Mouse (Mus musculus) brown adipose tissue, adult 24 weeks (tissue): Measurements from ENCODE around the gene Acp4. TPM values are rescaled to one million over a fixed set of nuclear protein-coding genes. Genes with fewer than 3 reads are reported as not detected.
"Not testable (repeated sequence)": the region's sequence is repeated elsewhere in the genome, so short reads cannot be mapped to it uniquely, and the experiment has no call there.

Experiments used
- H3K27ac ChIP-seq: fragments of 200-500 bp; replicated peaks from 2 replicates; pipeline ENCODE4 v1.5.1; 2012; ENCODE audit warnings: low read depth, mild to moderate bottlenecking, low read length
- H3K4me1 ChIP-seq: fragments of 200-500 bp; 2 replicates; pipeline ENCODE4 v1.6.1; 2012; ENCODE audit warnings: low read length, mixed read lengths; ENCODE audit not compliant: control insufficient read depth, insufficient read depth, insufficient read length
- H3K4me3 ChIP-seq: fragments of 200-500 bp; 2 replicates; pipeline ENCODE4 v1.5.1; 2012; ENCODE audit warnings: low read depth, mild to moderate bottlenecking, low read length, moderate library complexity; ENCODE audit not compliant: insufficient read depth
- polyA plus RNA-seq: library from polyadenylated mRNA; stranded (reverse); fragments of >200 nt; gene quantifications from 2 replicates; pipeline ENCODE4 v1.2.4, GENCODE M21; 2012; ENCODE audit not compliant: missing spikeins, insufficient read depth, insufficient read length

The Acp4 gene
- polyA plus RNA-seq, 1 experiment = not detected

DNA sequence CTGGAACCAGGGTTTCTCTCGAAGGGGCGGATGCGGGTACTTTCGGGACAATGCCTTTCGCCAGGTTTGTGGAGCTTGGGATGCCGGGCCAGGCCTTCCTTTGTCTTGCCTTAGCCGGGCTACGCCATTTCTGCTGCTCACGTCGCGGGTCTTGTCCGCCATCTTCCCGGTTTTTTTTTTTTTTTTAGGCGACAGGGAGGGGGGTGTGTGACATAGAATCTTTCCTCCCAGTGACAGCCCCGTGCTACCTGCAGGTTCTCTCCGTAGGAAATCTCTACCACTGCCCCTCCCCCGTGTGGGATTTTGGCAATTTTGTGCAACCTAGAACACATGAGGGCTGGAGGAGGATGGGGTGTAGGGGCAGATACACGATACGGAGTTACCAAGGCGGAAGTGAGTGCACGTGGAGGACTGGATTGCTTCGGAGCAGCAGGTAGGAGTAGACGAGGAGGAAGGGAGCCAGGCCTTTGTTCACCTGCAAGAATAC is 10.2 kb downstream of the Acp4 start:
- no peaks in the 10 kb centered on the region for H3K4me1 ChIP-seq
- peak overlapping the region; percentile 39 for H3K27ac ChIP-seq
- peak overlapping the region; percentile 88 for H3K4me3 ChIP-seq

DNA sequence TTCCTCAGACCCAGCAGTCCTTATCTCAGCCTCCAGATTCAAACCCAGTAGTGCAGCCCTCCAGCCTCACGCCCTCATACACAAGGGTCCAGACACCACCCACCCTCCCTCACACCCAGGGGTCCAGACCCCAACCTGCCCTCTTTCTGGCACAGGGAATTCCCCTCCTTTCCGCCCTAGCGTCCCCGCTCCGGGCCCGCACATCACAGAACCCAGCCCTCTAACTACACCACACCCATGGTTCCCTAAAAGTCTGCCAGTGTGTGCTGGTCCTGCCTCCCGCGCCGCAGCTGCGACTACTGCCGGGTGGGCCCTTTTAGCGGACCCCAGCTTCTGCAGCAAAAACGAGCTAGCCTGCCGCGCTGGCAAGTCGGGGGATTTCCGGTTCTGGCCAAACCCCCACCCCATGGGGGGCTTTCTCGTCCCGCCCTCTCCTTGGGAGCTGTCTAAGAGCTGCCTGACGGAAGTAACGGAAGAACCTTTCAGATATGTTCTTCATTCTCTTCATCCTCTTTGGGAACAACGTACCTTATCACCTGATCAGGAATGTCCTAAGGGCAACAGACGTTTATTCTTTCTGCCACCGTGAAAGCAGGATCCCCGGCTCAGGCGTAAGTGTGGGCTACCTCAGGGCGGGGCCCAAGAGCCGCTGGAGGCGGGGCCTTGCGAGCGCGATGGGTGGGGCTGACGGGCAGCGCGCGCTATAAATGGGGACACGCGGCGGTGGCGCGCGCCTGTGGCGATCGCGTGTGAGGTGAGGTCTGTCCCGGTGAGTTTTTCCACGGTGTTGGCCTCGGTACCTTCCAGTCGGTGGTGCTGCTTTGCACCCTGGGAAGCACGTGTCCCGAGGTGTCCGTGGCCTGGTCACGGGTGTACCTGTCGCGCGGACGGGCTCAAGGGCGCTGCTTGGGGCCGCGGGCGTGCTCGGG is 10.9 kb downstream of the Acp4 start, which contains the start of the genes 1700028J19Rik and 2410002F23Rik:
Gene 1700028J19Rik (minus strand): TSS at position 641 of the 929 bp plus-strand sequence.
Gene 2410002F23Rik (plus strand): TSS at position 668 of the 929 bp plus-strand sequence.
- H3K4me1 ChIP-seq = no peaks in the 10 kb centered on the region
- peak within 1 kb of the TSS; percentile 93 for H3K27ac ChIP-seq
- H3K4me3 ChIP-seq = peak within 1 kb of the TSS; percentile 88

- no peaks in the 10 kb centered on the region for H3K4me1 ChIP-seq
- no peak overlapping the region for H3K4me3 ChIP-seq
- H3K27ac ChIP-seq = no peak overlapping the region
Measured at GRCm38 (mm10) chr7:44244080-44244479, 13.1 kb downstream of the Acp4 start.

DNA sequence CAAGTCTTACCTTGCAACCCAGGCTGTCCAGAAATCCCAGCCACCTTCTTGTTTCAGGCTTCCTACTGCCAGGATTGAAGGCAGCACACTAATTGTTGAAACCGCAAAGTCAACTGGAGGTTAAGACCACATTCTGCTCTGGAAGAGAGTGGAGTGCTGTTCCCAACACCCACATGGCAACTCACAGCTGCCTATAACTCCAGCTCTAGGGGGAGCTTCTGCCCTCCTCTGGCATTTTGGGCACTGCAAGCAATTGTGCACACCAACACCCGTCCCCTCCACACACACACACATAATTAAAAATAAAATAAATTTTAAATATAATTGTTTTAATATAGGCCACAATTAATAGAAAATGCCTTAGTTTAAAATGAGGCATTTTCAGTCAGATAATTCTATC is 16.0 kb downstream of the Acp4 start:
- H3K4me1 ChIP-seq = no peaks in the 10 kb centered on the region
- H3K4me3 ChIP-seq = no peak overlapping the region
- H3K27ac ChIP-seq = no peak overlapping the region

- Histone ChIP-seq H3K4me3 (no peak overlapping the region), H3K4me1 (no peaks in the 10 kb centered on the region), H3K27ac (no peak overlapping the region)
Measured at GRCm38 (mm10) chr7:44240712-44241111, 16.5 kb downstream of the Acp4 start.

- no peak overlapping the region for H3K4me3 ChIP-seq
- no peak overlapping the region for H3K27ac ChIP-seq
- no peaks in the 10 kb centered on the region for H3K4me1 ChIP-seq
Measured at GRCm38 (mm10) chr7:44239913-44240312, 17.3 kb downstream of the Acp4 start.

GRCm38 (mm10) chr7:44235909-44236308 is 21.3 kb downstream of the Acp4 start, which contains the start of gene Gm36864:
Gene Gm36864, plus strand, starts transcription at chr7:44236177.
- H3K4me3 ChIP-seq = no peak within 1 kb of the TSS
- no peaks in the 10 kb centered on the region for H3K4me1 ChIP-seq
- no peak within 1 kb of the TSS for H3K27ac ChIP-seq

GRCm38 (mm10) chr7:44225076-44225475 is 32.1 kb downstream of the Acp4 start, which contains the start of gene Klk1:
Gene Klk1, plus strand, starts transcription at chr7:44225360.
- Histone ChIP-seq H3K4me1 (no peaks in the 10 kb centered on the region), H3K27ac (no peak within 1 kb of the TSS), H3K4me3 (no peak within 1 kb of the TSS)

DNA sequence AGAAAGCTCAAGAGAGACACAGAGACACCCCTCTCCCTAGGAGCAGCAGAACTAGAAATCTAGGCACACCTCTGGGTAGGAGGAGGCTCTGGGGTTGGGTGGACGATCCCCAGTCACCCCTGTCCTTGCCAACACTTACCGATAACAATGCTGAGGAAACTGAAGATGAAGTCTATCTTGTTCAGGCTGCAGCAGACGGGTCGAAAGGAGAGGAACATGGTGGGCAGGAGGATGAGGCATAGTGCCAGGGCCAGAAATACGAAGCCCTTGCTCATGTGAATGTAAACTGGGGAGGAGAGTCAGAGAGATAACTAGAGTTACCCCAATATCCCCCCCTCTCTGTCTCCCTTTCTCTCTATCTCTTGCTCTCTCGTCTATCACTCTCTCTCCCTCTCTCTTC is 34.8 kb downstream of the Acp4 start:
- H3K4me1 ChIP-seq, H3K4me3 ChIP-seq: not testable (repeated sequence)

GRCm38 (mm10) chr7:44221601-44222000 is 35.6 kb downstream of the Acp4 start:
- not testable (repeated sequence) for H3K4me3 ChIP-seq, H3K4me1 ChIP-seq

More for the DNA sequence above, 34.8 kb downstream of the Acp4 start:
- H3K27ac ChIP-seq = not testable (repeated sequence)

DNA sequence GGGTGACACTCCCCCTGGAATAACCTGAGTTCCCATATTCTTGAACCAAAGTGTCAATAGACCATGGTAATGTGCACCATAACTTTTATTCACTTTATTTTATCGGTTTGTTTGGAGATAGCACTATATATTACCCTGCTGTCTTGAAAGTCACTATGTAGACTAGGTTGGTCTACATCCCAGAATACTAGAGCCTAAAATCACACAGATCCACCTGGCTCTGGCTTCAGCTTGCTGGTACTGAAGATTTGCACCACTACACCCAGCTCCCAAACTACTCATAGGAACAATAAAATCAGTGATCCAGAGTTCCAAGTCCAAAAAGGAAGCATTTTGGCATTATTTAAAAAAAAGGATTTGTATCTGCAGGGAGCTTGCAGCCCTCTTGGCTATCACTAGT is 41.5 kb downstream of the Acp4 start, which contains the start of gene Klk1b5:
Gene Klk1b5 (plus strand): TSS at position 301 of the 400 bp plus-strand sequence.
- Histone ChIP-seq H3K4me1 (no peaks in the 10 kb centered on the region), H3K27ac (no peak within 1 kb of the TSS), H3K4me3 (no peak within 1 kb of the TSS)

More at GRCm38 (mm10) chr7:44221601-44222000, 35.6 kb downstream of the Acp4 start:
- H3K27ac ChIP-seq = not testable (repeated sequence)

DNA sequence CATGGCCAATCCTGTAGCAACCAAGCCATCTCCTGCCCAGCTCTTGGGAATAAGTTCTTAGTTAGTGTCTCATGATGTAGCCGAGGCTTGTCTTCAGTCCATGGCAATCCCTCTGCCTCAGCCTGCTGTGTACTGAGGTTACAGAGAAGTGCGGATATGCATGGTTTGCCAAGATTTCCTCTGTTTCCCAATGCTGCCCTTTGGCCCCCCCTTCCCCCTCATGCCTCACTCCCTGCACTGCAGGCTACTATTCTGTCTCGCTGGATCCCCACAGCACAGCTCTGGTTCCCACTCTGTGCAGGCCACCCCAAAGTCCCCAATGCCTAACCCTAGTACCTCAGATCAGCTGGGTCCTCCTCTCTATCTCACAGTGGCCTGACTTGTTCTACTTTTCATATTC is 48.9 kb downstream of the Acp4 start:
- H3K4me3 ChIP-seq = no peak overlapping the region

DNA sequence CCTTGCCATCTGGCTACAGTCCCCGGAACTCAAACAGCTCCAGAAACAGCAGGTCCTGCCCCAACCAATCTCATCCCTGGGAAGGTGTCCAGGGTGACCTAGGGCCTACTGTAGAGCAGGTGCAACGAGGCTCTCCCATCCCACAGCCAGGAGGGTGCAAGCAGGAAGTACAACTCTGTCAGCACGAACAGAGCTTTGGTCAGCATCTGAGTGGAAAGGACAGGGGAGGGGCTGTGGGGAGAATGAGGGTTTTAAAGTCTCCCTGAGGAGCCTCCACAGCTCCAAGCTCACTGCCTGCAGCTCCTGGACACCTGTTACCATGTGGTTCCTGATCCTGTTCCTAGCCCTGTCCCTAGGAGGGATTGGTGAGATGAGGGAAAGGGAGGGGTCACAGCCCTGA is 50.0 kb downstream of the Acp4 start, which contains the start of gene Klk1b4:
Gene Klk1b4 (plus strand): TSS at position 301 of the 400 bp plus-strand sequence.
- not testable (repeated sequence) for H3K27ac ChIP-seq, H3K4me1 ChIP-seq, H3K4me3 ChIP-seq

More for the DNA sequence above, 48.9 kb downstream of the Acp4 start:
- no peak overlapping the region for H3K27ac ChIP-seq
- no peaks in the 10 kb centered on the region for H3K4me1 ChIP-seq
